ENCODE assay signal across 8 mouse cellular contexts in genomic region chr8:121591178-121592066, GRCm38 (mm10). TPM values are rescaled to one million over a fixed set of nuclear protein-coding genes. Genes with fewer than 3 reads are reported as not detected.
A peak's percentile ranks its signal among the peaks of the same experiment; 100 is the strongest.
DNase-seq lines count a peak whose midpoint lies in the region; ATAC-seq and TF ChIP-seq lines count a peak whose summit lies in the region.

No protein-coding gene starts in this region.

- H3K27ac ChIP-seq in cerebellum, adult 2 months (ENCODE audit: insufficient read depth, low read length) = no peak overlapping the region
- peak overlapping the region; percentile 35; the same call in 1 of the 2 replicates for H3K27ac ChIP-seq in heart, embryonic 11.5 days (ENCODE audit: low read depth, low read length)
- H3K27ac ChIP-seq in kidney, embryonic 16.5 days (ENCODE audit: low read length) = peak overlapping the region; percentile 32; the same call in 1 of the 2 replicates

- H3K9ac ChIP-seq in heart, embryonic 11.5 days (ENCODE audit: low read depth, low read length) = peak overlapping the region; percentile 91
- peak overlapping the region; percentile 85 for H3K9ac ChIP-seq in kidney, embryonic 16.5 days (replicated peaks; ENCODE audit: low read length)

- peak overlapping the region; percentile 94 for H3K4me2 ChIP-seq in heart, embryonic 11.5 days
- peak overlapping the region; percentile 71 for H3K4me2 ChIP-seq in kidney, embryonic 16.5 days (replicated peaks; ENCODE audit: low read depth, low read length)

- H3K9me3 ChIP-seq in heart, embryonic 11.5 days (replicated peaks; ENCODE audit: control insufficient read depth, low read length) = no peaks in the 10 kb centered on the region
- no peaks in the 10 kb centered on the region for H3K9me3 ChIP-seq in kidney, embryonic 16.5 days (ENCODE audit: low read length)

- peaks cover 10% of the 10 kb centered on the region for H3K36me3 ChIP-seq in heart, embryonic 11.5 days (ENCODE audit: control insufficient read depth, insufficient read depth, low read length)
- H3K36me3 ChIP-seq in kidney, embryonic 16.5 days (ENCODE audit: insufficient read depth, low read length) = peaks cover 17% of the 10 kb centered on the region

- TF ChIP-seq POLR2A in cerebellum, adult 2 months (IDR thresholded peaks at IDR 0.05; ENCODE audit: borderline replicate concordance, insufficient read depth, low read length) = no peak

- ATAC-seq in heart, embryonic 11.5 days (replicated peaks; ENCODE audit: insufficient number of reproducible peaks, low FRiP score, low TSS enrichment) = no peak
- peak; percentile 33; the same call in 1 of the 2 replicates for ATAC-seq in kidney, embryonic 16.5 days (ENCODE audit: low FRiP score, low TSS enrichment)

- no peaks in the 10 kb centered on the region for H3K27me3 ChIP-seq in cerebellum, adult 2 months (ENCODE audit: control insufficient read depth, insufficient read depth, low read length)
- no peaks in the 10 kb centered on the region for H3K27me3 ChIP-seq in heart, embryonic 11.5 days (ENCODE audit: control insufficient read depth, insufficient read depth, low read length)
- no peaks in the 10 kb centered on the region for H3K27me3 ChIP-seq in kidney, embryonic 16.5 days (ENCODE audit: insufficient read depth, low read length)

- H3K4me1 ChIP-seq in cerebellum, adult 2 months (ENCODE audit: control insufficient read depth, insufficient read depth, low read length) = peaks cover 25% of the 10 kb centered on the region
- peaks cover 13% of the 10 kb centered on the region for H3K4me1 ChIP-seq in heart, embryonic 11.5 days (ENCODE audit: control insufficient read depth, insufficient read depth, low read length)
- H3K4me1 ChIP-seq in kidney, embryonic 16.5 days (ENCODE audit: insufficient read depth, low read length) = peaks cover 15% of the 10 kb centered on the region

- WGBS in cerebellum, adult 2 months = 13% methylated on average over 20 of the region's 20 CpGs
- 14% methylated on average over 20 of the region's 20 CpGs for WGBS in heart, embryonic 11.5 days (ENCODE audit: insufficient replicate concordance)
- WGBS in kidney, embryonic 16.5 days = 12% methylated on average over 20 of the region's 20 CpGs

- DNase-seq in cerebellum, adult 2 months = peak in 1 of 2 experiments; percentile 47
- no peak for DNase-seq in cerebellum, adult 9-11 months
- peak; percentile 76 for DNase-seq in c-Kit-positive CD71-positive TER-119-positive erythroid progenitor cells, embryonic 14.5 days (ENCODE audit: low spot score)
- peak; percentile 61 for DNase-seq in lung, postnatal 25 days (ENCODE audit: low spot score)
- DNase-seq in spleen, adult 12 weeks (ENCODE audit: low spot score) = peak; percentile 59
- no peak for DNase-seq in right cerebral cortex, adult 18-20 months

- H3K4me3 ChIP-seq in cerebellum, adult 2 months (replicated peaks; ENCODE audit: insufficient read depth, low read depth, low read length) = peak overlapping the region; percentile 93
- H3K4me3 ChIP-seq in heart, embryonic 11.5 days (ENCODE audit: low read depth, low read length) = peak overlapping the region; percentile 98
- H3K4me3 ChIP-seq in kidney, embryonic 16.5 days (ENCODE audit: low read length) = peak overlapping the region; percentile 86

- TF ChIP-seq CTCF in cerebellum, adult 2 months (IDR thresholded peaks at IDR 0.05; ENCODE audit: borderline replicate concordance, insufficient read depth, low read depth, low read length) = peak; percentile 21; the same call in 1 of the 2 replicates

RNA-seq across cellular contexts. Expression of gene Map1lc3b, which starts 1.3 kb away (rescaled TPM):
- polyA plus RNA-seq in cerebellum, adult 2 months (2012; rRNA removed) = 138 and 154 TPM in 2 replicates
- 186 and 199 TPM in 2 replicates for polyA plus RNA-seq in heart, embryonic 11.5 days (2014; fragmentation: Nextera tagmentation; extraction: Ambion mirVana)
- polyA plus RNA-seq in kidney, embryonic 16.5 days (2015; fragmentation: Nextera tagmentation; extraction: Ambion mirVana) = 201 and 211 TPM in 2 replicates

RNA-seq across cellular contexts. Expression of gene Fbxo31, which starts 12.8 kb away (rescaled TPM):
- polyA plus RNA-seq in cerebellum, adult 2 months (2012; rRNA removed) = 64.2 and 67.9 TPM in 2 replicates
- polyA plus RNA-seq in heart, embryonic 11.5 days (2014; fragmentation: Nextera tagmentation; extraction: Ambion mirVana) = 9.5 and 9.7 TPM in 2 replicates
- polyA plus RNA-seq in kidney, embryonic 16.5 days (2015; fragmentation: Nextera tagmentation; extraction: Ambion mirVana) = 14.7 and 16.2 TPM in 2 replicates

RNA-seq across cellular contexts. Expression of gene 1700018B08Rik, which starts 47.3 kb away (rescaled TPM):
- polyA plus RNA-seq in cerebellum, adult 2 months (2012; rRNA removed) = not detected in 2 replicates
- 0.24 TPM in 1 of 2 replicates, not detected in the other for polyA plus RNA-seq in heart, embryonic 11.5 days (2014; fragmentation: Nextera tagmentation; extraction: Ambion mirVana)
- not detected in 2 replicates for polyA plus RNA-seq in kidney, embryonic 16.5 days (2015; fragmentation: Nextera tagmentation; extraction: Ambion mirVana)

Comparison
In these comparisons a context has a peak if more than half of its experiments do, and no peak if none do; other contexts are left out.
1. DNase-seq: peak in c-Kit-positive CD71-positive TER-119-positive erythroid progenitor cells, embryonic 14.5 days (single experiment), lung, postnatal 25 days (single experiment) and spleen, adult 12 weeks (single experiment); none in cerebellum, adult 9-11 months (single experiment) and right cerebral cortex, adult 18-20 months (single experiment).
2. Peak in every context shown above with its lines, with median percentiles within 50 percentile points of each other: H3K4me3 ChIP-seq.